Mouse (Mus musculus) lung, embryonic 15.5 days (tissue): ENCODE results near the gene Slc22a5. TPM values are rescaled to one million over a fixed set of nuclear protein-coding genes. Genes with fewer than 3 reads are reported as not detected.
"Not testable (repeated sequence)": the region's sequence is repeated elsewhere in the genome, so short reads cannot be mapped to it uniquely, and the experiment has no call there.

Source experiments
- ATAC-seq: fragments of 200-750 bp; cut with Nextera tagmentation; 2 replicates; pipeline ENCODE4 v1.8.0; 2017; ENCODE audit warnings: moderate number of reproducible peaks, borderline replicate concordance; ENCODE audit not compliant: low FRiP score, low TSS enrichment; ENCODE audit errors: extremely low read depth
- H3K27ac ChIP-seq: fragments of 300-500 bp; sonication (generic); 2 replicates; pipeline ENCODE4 v1.5.1; 2015; ENCODE audit warnings: moderate library complexity, mild to moderate bottlenecking, inconsistent platforms
- H3K27me3 ChIP-seq: fragments of 300-500 bp; sonication (generic); 2 replicates; pipeline ENCODE4 v1.6.1; 2015; ENCODE audit warnings: inconsistent platforms
- H3K36me3 ChIP-seq: fragments of 300-500 bp; sonication (generic); 2 replicates; pipeline ENCODE4 v1.6.1; 2015; ENCODE audit warnings: inconsistent platforms
- H3K4me1 ChIP-seq: fragments of 300-500 bp; sonication (generic); 2 replicates; pipeline ENCODE4 v1.6.1; 2015; ENCODE audit warnings: inconsistent platforms
- H3K4me2 ChIP-seq: fragments of 300-500 bp; sonication (generic); 2 replicates; pipeline ENCODE4 v1.6.1; 2015; ENCODE audit warnings: inconsistent platforms, mild to moderate bottlenecking, moderate library complexity
- H3K4me3 ChIP-seq: fragments of 300-500 bp; sonication (generic); 2 replicates; pipeline ENCODE4 v1.5.1; 2015; ENCODE audit warnings: mild to moderate bottlenecking, inconsistent platforms
- H3K9ac ChIP-seq: fragments of 300-500 bp; sonication (generic); 2 replicates; pipeline ENCODE4 v1.6.1; 2015; ENCODE audit warnings: inconsistent platforms
- H3K9me3 ChIP-seq: fragments of 300-500 bp; sonication (generic); 2 replicates; pipeline ENCODE4 v1.6.1; 2016; ENCODE audit warnings: inconsistent platforms
- WGBS: fragments of 180-500 bp; shearing (Covaris S2); methylation state at CpG from one replicate; pipeline ENCODE4 v1.1.7; 2015; 5-methylcytosine and 5-hydroxymethylcytosine counted together
- polyA plus RNA-seq: library from polyadenylated mRNA; unstranded; fragments of >200 nt; fragmentation: Nextera tagmentation; extraction: Ambion mirVana; gene quantifications from 2 replicates; pipeline ENCODE4 v1.2.1, GENCODE M21; 2015

Slc22a5 gene
- polyA plus RNA-seq, 1 experiment from 2014 or later = 8.9 TPM

DNA sequence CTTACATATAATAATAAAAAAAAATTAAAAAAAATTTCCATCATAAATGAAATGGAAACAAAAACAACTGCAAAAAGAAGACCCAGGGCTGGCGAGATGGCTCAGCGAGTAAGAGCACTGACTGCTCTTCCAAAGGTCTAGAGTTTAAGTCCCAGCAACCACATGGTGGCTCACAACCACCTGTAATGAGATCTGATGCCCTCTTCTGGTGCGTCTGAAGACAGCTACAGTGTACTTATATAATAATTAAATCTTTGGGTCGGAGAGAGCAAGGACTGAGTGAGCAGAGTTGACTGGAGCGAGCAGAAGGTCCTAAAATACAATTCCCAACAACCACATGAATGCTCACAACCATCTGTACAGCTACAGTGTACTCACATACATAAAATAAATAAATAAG is 13.4 kb downstream of the Slc22a5 start:
- H3K9me3 ChIP-seq, H3K27ac ChIP-seq, H3K9ac ChIP-seq, H3K4me3 ChIP-seq, H3K36me3 ChIP-seq, H3K4me2 ChIP-seq, H3K4me1 ChIP-seq, H3K27me3 ChIP-seq, ATAC-seq: not testable (repeated sequence)
- 78% methylated on average over 5 of the region's 5 CpGs for WGBS

DNA sequence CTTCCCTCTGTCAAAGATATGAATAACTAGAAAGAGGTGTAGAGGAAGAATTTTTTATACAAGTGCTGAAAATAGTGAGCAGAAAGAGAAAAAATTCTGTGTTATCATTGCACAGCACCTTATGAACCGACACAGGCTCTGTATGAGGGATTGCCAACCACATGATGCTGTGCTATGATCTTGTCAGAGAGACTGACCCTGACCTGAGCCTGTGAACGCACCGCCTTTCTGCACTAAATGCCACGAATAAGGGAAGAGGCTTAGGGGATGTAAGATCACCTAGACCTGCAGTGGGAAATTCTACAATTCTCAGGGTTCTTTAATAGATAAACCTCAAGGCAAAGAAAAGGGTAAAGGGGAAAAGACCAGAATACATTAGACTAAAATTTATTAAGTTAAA is 15.0 kb downstream of the Slc22a5 start:
- H3K4me3 ChIP-seq = no peak overlapping the region
- no peaks in the 10 kb centered on the region for H3K36me3 ChIP-seq
- H3K9me3 ChIP-seq = no peaks in the 10 kb centered on the region
- no peak overlapping the region for H3K27ac ChIP-seq
- no peaks in the 10 kb centered on the region for H3K27me3 ChIP-seq
- no peak overlapping the region for H3K4me2 ChIP-seq
- WGBS = 67% methylated on average over 4 of the region's 4 CpGs
- H3K4me1 ChIP-seq = no peaks in the 10 kb centered on the region
- H3K9ac ChIP-seq = no peak overlapping the region
- ATAC-seq = no peak

DNA sequence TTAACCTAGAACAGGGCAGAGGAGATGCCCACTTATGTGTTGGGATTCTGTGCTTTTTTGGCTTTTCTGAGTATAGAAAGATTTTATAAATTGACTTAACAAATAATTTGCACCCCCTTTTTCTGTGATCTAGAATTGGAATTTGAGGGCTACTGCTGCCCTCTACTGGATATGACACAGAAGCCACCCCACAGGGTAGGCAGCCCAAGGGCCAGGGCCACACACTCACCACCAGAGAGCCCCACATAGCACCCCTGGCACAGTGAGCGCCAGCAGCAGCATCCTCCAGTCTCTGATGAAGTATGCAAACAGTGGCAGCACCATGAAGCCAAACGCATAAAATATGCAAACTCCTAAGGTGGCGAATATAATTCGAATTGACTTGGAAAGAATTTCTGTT is 16.8 kb downstream of the Slc22a5 start:
- no peaks in the 10 kb centered on the region for H3K27me3 ChIP-seq

DNA sequence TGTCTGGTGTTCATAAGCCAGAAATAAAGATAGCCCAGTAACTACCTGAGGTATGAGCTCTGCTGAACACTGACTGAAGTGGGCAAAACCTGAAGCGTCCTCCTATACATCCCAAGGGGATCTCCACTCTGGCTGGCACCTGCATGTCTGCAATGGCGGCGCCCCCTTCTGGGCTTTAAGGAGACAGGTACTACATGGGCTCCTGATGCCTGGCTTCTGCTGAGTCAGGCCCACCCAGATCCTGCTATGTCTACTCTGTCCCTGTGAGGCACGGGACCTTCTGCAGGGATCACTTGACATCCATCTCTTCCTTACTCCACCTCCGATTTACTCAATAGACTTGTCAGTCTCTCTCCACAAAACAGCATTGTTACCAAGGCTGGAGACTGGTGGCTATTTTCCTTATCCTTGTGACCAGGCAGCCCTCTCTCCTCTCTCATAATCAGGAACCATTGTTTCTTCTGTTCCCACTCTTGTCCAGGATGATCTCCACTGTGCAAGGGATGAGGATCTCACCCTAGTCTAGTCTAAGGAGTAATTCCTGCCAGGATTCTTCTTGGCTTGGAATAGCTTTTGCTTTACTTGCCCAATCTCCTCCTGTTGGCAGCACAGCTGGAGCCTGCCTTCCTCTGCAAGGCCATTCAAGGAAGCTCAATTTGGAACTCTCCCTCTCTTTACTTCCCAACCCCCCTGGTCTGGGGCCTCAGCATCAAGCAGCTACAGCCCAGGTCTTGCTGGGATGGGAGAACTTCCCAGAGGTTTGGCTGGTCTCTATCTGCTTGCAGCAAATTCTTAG is 17.4 kb downstream of the Slc22a5 start:
- not testable (repeated sequence) for ATAC-seq, H3K27me3 ChIP-seq, H3K27ac ChIP-seq, H3K4me1 ChIP-seq, H3K4me2 ChIP-seq, H3K9ac ChIP-seq, H3K9me3 ChIP-seq, H3K4me3 ChIP-seq, H3K36me3 ChIP-seq
- 61% methylated on average over 5 of the region's 5 CpGs for WGBS

More for the DNA sequence above, 16.8 kb downstream of the Slc22a5 start:
- H3K4me1 ChIP-seq = no peaks in the 10 kb centered on the region
- H3K36me3 ChIP-seq = no peaks in the 10 kb centered on the region
- H3K4me2 ChIP-seq = no peak overlapping the region
- no peak overlapping the region for H3K9ac ChIP-seq
- ATAC-seq = no peak
- 66% methylated on average over 4 of the region's 4 CpGs for WGBS
- no peak overlapping the region for H3K27ac ChIP-seq
- H3K9me3 ChIP-seq = no peaks in the 10 kb centered on the region
- H3K4me3 ChIP-seq = no peak overlapping the region

- no peak overlapping the region for H3K9ac ChIP-seq
- no peaks in the 10 kb centered on the region for H3K36me3 ChIP-seq
- no peak for ATAC-seq
- no peak overlapping the region for H3K4me2 ChIP-seq
- no peaks in the 10 kb centered on the region for H3K9me3 ChIP-seq
- no peak overlapping the region for H3K4me3 ChIP-seq
- WGBS = 85% methylated on average over 2 of the region's 2 CpGs
- H3K27me3 ChIP-seq = no peaks in the 10 kb centered on the region
- no peak overlapping the region for H3K27ac ChIP-seq
- H3K4me1 ChIP-seq = no peaks in the 10 kb centered on the region
Measured at GRCm38 (mm10) chr11:53871786-53872507, 19.5 kb downstream of the Slc22a5 start.

DNA sequence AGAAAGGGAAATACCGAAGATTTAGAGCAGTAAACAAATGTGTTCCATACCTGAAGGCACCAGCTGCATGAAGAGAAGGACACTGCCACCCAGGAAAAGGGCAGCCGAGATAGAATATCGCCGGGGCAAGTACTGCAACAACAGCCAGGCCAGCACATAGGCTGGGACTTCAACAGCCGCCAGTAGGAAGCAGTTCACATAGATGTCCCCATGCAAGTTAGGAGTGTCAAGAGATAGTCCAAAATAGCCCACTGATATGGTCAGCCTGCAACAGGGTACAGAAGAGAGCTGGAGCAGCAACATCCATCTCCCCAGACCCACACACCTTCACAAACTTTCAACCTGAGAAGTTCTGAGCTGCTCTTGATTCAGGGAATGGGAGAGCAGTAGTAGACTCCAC is 22.3 kb downstream of the Slc22a5 start:
- H3K27ac ChIP-seq = no peak overlapping the region
- ATAC-seq = no peak
- no peaks in the 10 kb centered on the region for H3K36me3 ChIP-seq

DNA sequence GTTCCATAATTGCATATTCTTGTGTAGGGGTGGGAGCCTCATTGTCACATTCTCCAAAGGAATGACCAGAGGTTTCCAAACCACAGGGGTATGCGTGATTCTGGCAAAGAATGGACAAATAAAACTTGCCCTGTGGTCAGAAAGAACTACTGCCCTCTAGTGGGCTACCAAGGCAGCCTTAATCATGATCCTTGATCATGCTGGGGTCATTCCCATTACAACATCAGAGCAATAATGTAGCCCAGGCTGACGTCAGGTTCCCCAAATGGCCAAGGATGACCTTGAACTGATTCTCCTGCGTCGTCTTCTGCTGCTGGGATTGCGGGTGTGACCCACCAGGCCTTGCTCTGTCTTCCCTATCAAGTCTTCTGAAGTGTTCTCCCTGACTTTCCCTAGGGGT is 23.1 kb downstream of the Slc22a5 start:
- 40% methylated on average over 5 of the region's 5 CpGs for WGBS
- H3K36me3 ChIP-seq, ATAC-seq: not testable (repeated sequence)

More for the DNA sequence above, 22.3 kb downstream of the Slc22a5 start:
- Histone ChIP-seq H3K27me3 (no peaks in the 10 kb centered on the region), H3K9me3 (no peaks in the 10 kb centered on the region), H3K4me1 (no peaks in the 10 kb centered on the region), H3K9ac (no peak overlapping the region), H3K4me3 (no peak overlapping the region), H3K4me2 (no peak overlapping the region)
- WGBS = 88% methylated on average over 5 of the region's 5 CpGs

GRCm38 (mm10) chr11:53864724-53865310 is 26.6 kb downstream of the Slc22a5 start:
- H3K36me3 ChIP-seq, H3K9ac ChIP-seq, H3K4me2 ChIP-seq, H3K9me3 ChIP-seq, H3K27me3 ChIP-seq, H3K4me3 ChIP-seq, H3K4me1 ChIP-seq: not testable (repeated sequence)
- 56% methylated on average over 2 of the region's 4 CpGs for WGBS
- H3K27ac ChIP-seq = 0 out of 2 replicates have a peak overlapping the region, but pooled peaks have one; percentile 29
- ATAC-seq = peak; percentile 68; the same call in 1 of the 2 replicates

More for the DNA sequence above, 23.1 kb downstream of the Slc22a5 start:
- H3K4me2 ChIP-seq, H3K9ac ChIP-seq, H3K4me1 ChIP-seq, H3K27ac ChIP-seq, H3K9me3 ChIP-seq, H3K27me3 ChIP-seq, H3K4me3 ChIP-seq: not testable (repeated sequence)

DNA sequence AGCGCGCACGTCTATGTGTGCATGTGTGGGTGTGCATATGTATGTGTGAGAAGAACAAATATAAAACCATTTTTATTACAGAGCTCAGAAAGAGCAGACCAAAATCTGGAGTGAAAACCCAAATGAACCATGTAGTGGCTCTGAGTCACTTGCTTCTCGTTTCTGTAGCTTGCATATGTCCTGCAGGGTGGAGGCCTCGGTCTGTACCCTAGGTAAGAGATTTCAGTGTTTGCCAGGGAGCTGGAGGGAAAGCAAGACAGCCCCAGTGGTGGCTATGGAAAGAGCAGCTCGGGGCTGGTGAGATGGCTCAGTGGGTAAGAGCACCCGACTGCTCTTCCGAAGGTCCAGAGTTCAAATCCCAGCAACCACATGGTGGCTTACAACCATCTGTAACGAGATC is 30.5 kb downstream of the Slc22a5 start:
- WGBS = 78% methylated on average over 8 of the region's 9 CpGs

GRCm38 (mm10) chr11:53858761-53859580 is 32.5 kb downstream of the Slc22a5 start, which contains the start of gene Gm12216:
TSS of gene Gm12216 (minus strand) at chr11:53859256.
- H3K36me3 ChIP-seq, H3K9me3 ChIP-seq, H3K4me1 ChIP-seq, H3K27me3 ChIP-seq: not testable (repeated sequence)
- Histone ChIP-seq H3K27ac (peak within 1 kb of the TSS; percentile 29; the same call in 1 of the 2 replicates), H3K4me3 (peak within 1 kb of the TSS; percentile 64), H3K4me2 (peak within 1 kb of the TSS; percentile 84), H3K9ac (peak within 1 kb of the TSS; percentile 65)
- peak; percentile 77 for ATAC-seq
- WGBS = 10% methylated on average over 44 of the region's 50 CpGs

More for the DNA sequence above, 30.5 kb downstream of the Slc22a5 start:
- not testable (repeated sequence) for H3K36me3 ChIP-seq, H3K9ac ChIP-seq, ATAC-seq, H3K4me1 ChIP-seq, H3K4me3 ChIP-seq, H3K4me2 ChIP-seq, H3K27ac ChIP-seq, H3K9me3 ChIP-seq, H3K27me3 ChIP-seq

DNA sequence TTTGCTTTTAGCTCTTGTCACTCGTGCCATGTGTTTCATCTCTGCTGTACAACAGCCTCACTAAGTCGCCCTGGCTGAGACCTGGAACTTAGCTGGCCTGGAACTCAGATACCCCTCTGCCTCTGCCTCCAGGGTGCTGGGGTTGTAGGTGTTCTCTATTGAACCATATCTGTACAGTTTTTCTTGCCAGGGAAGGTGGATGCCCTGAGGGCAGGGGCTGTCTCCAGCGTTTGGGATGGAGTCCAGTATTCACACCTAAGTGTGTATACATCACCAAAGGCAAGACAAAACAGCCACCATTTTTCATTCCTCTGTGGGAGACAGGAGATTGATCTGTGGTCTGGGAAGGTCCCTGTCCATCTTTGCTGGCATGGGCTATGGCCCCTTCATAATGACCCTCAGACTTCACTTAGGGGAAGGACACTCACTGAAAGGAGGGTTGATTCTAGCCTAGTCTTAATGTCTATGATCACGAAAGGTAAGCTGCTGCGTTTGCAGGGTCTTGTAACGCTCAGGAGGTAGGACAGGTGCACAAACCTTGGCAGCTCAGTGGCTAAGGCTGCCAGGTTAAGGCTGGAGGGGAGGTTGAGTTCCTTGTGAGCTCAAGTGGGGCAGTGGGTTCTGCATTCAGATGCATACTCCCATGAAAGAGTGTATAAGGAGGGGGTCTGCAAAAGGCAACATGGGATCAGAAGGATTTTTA is 33.3 kb downstream of the Slc22a5 start:
- ATAC-seq = no peak
- peaks cover 13% of the 10 kb centered on the region for H3K4me1 ChIP-seq
- H3K27me3 ChIP-seq = no peaks in the 10 kb centered on the region
- no peaks in the 10 kb centered on the region for H3K36me3 ChIP-seq
- H3K9ac ChIP-seq = peak overlapping the region; percentile 16; the same call in 1 of the 2 replicates
- WGBS = 72% methylated on average over 6 of the region's 6 CpGs
- no peaks in the 10 kb centered on the region for H3K9me3 ChIP-seq
- H3K4me2 ChIP-seq = peak overlapping the region; percentile 84
- peak overlapping the region; percentile 64; the same call in 1 of the 2 replicates for H3K4me3 ChIP-seq
- H3K27ac ChIP-seq = no peak overlapping the region
